Mouse (Mus musculus) heart, adult 9 months (tissue): ENCODE measurements around the gene Epc2.
"Not testable (repeated sequence)": the region's sequence is repeated elsewhere in the genome, so short reads cannot be mapped to it uniquely, and the experiment has no call there.

ENCODE experiments used
- DNase-seq, 2 experiments: peaks; one replicate each; pipeline ENCODE4 v3.0.0; 2022; ENCODE audit warnings: low spot score in 2 of 2

Gene Epc2

DNA sequence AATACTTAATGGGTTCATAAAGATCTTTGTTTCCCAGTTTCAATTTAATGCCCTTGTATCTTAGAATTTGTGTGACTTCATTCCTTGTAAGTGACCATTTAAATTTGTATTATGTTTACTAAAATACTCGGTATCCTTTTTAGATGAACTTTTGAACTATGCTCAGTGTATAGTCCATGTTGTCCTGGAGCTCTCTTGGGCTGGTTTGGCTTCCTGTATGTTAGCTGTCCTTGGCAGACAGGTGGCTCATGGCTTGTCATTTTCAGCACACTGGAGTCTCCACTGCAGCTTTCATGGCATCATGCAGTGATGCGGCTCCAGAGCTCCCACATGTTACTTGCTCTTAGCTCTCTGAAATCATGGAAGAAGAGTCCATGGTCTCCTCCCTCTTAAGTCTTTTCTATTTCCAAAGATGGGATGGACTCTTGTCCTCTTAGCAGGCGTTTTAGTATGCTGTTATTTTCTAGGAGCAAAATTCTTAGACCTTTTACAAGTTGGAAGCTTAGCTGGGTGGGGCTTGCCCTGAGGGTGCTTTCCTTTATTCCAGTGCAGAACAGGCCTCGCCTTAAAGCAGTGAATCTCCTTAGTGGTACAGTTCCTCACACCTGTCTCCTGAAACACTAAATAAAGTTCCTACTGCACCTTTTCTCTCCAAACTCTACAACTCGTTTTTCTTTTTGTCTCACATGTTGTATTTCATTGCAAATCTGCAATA lies 20.5 kb downstream of the Epc2 start:
- no peak for DNase-seq

- no peak for DNase-seq
Measured at GRCm38 (mm10) chr2:49472443-49472842, 21.2 kb downstream of the Epc2 start.

DNA sequence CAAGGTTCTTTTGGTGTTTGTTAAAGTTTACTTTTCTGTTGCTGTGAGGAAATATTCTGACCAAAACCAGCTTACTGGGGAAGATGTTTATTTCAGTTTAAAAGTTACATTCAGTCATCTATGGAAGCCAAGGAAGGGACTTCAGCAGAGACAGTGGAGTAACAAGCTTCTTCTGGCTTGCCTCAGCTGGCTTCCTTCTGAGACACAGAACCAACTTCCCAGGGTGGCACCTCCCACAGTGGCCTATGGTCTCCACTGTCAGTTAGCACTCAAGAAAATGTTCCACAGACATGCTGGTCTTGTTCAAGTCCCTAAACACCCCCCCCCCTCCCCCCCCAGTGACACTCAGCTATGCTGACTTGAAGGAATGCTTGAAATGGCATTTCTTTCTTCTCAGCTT lies 30.9 kb downstream of the Epc2 start:
- no peak for DNase-seq

DNA sequence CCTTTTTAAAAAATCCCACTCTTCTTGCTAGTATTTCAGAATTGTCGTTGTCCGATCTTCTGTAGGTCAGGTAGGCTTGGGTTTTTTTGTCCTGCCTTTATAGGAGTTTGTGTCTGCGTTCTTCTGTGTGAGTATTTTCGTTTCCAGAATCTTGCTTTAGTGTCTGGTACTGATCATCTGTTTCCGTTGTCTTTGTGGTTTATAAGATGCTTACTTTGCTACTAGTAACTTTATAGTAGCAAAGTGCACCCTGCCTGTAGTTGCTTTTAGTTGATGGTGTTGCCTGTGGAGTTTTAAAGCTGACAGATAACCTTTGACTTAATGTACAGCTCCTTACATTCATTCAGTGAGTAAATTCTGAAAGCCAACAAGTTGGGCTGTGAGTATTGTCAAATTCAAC lies 32.1 kb downstream of the Epc2 start:
- no peak for DNase-seq

- DNase-seq = no peak
Measured at GRCm38 (mm10) chr2:49501435-49501834, 50.1 kb downstream of the Epc2 start.

GRCm38 (mm10) chr2:49503596-49503995 lies 52.3 kb downstream of the Epc2 start:
- peak in 1 of 2 experiments; percentile 8 for DNase-seq

DNA sequence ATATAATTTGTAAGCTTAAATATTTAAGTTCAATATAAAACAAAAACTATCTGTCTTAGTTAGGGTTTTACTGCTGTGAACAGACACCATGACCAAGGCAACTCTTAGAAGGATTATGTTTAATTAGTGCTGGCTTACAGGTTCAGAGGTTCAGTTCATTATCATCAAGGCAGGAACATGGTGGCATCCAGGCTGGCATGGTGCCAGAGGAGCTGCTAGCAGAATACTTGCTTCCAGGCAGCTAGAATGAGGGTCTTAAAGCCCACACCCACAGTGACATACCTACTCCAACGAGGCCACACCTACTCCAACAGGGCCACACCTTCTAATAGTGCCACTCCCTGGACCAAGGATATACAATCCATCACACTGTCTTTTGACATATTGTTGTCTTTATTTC lies 53.9 kb downstream of the Epc2 start:
- DNase-seq = not testable (repeated sequence)

- DNase-seq = no peak
Measured at GRCm38 (mm10) chr2:49510832-49511231, 59.5 kb downstream of the Epc2 start.

DNA sequence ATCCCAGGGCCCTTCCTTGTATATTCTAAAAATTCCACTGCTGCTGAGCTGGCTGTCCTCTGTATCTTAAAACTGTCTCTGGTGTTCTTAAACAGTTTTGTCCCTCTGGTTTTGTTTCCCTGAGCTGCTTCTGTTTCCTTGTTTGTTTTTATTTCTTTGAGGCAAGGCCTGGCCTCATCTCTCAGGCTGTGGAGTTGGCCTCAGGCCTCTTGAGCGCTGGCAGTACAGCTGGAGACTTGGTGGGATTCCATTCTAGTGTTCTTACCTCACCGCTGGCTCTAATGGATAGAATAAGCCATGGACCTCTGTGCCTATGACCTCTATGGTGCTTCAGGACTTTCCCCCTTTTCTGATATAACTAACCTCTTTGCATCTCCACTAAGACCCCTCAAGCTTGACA lies 64.7 kb downstream of the Epc2 start:
- DNase-seq = peak; percentile 20 to 48

DNA sequence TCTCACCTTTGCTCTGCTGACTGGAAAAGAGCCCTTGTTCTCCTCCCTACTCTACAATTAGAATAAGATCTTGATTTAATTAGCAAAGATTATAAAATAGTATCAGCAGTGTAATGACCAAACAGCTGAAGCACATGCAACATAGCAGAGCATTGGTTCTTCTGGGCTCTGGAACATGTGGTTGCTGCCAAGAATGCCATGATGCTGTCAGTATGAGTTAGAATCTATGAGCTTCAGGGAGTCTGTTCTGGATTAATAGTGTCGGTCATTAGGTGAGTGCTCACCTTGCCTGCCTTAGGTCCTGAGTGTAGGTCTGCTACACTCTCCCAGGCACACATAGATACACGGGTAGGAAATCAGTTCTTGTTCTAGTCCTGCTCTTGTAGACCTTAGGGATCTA lies 69.1 kb downstream of the Epc2 start:
- no peak for DNase-seq

- DNase-seq = no peak
Measured at GRCm38 (mm10) chr2:49520989-49521388, 69.7 kb downstream of the Epc2 start.

GRCm38 (mm10) chr2:49521564-49521963 lies 70.3 kb downstream of the Epc2 start:
- no peak for DNase-seq

GRCm38 (mm10) chr2:49522578-49522977 lies 71.3 kb downstream of the Epc2 start:
- no peak for DNase-seq

GRCm38 (mm10) chr2:49537147-49537546 lies 85.9 kb downstream of the Epc2 start:
- no peak for DNase-seq

- DNase-seq = no peak
Measured at GRCm38 (mm10) chr2:49538056-49538455, 86.8 kb downstream of the Epc2 start.

- no peak for DNase-seq
Measured at GRCm38 (mm10) chr2:49539745-49540144, 88.5 kb downstream of the Epc2 start.

DNA sequence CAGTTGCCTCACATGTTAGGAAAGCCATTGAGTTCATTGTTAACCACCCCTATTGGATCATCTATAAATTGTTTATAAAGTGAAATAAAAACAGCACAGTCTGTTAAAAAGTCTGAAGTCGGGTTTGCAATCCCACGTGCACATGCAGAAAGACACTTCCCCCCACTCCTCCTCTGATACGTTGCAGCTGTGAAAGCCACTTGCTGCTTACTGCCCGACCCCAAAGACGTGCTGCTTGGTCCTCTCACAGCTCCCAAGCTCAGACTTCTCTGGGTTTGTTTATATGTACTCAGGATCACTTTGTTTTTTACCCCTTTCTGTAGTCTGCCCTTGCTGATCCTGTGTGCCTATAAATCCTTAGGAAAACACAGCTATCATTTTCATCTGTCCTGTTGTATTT lies 96.5 kb downstream of the Epc2 start:
- no peak for DNase-seq

DNA sequence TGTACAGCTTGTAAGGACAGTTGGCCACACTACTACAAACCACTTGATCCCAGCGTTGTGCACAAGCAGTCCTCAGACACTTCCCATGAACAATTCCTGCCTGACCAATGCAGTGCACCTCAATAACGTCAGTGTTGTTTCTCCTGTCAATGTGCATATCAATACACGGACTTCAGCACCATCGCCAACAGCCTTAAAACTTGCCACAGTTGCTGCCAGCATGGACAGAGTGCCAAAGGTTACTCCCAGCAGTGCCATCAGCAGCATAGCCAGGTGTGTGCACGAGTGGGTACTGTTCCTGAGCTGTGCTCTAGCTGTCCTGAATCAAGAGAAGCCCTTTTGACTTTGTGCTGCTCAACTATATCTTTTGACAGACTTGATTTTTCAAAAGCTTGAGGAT lies 97.2 kb downstream of the Epc2 start:
- no peak for DNase-seq

DNA sequence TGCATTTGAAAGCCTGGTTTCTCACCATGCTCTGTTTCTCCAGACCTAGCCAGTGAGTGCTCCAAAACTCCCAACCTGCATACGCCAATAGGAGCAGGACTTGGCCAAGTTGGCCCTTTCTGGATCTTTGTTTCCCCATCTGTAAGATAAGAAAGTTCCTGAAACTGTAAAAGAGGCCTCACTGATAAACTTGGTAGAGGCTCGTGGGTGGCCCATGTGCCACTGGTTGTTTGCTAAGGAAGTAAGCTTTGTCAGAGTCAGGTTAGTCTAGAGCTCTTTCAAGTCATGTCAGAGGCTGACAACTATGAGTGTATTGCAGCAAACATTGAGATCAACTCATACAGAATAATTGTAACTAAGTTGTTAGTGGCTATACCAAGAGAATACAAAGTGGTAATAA lies 101.8 kb downstream of the Epc2 start:
- no peak for DNase-seq

DNA sequence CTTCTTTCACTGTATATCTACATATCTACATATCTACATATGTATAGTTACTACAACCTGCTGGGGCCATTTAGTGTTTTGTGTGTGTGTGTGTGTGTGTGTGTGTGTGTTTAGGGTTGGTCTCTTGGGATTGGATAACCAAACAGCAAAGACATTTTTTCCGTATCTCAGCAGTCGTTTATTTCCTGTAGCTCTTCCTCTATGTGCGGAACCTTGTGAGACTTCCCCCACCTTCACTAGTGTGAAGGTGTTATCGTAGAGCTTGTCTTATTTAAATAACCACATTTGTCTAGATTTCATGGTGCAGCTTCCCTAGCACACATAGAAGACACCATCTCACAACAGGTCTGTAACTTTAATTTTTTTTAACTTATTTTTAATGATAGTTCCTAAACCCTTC lies 106.1 kb downstream of the Epc2 start:
- no peak for DNase-seq

DNA sequence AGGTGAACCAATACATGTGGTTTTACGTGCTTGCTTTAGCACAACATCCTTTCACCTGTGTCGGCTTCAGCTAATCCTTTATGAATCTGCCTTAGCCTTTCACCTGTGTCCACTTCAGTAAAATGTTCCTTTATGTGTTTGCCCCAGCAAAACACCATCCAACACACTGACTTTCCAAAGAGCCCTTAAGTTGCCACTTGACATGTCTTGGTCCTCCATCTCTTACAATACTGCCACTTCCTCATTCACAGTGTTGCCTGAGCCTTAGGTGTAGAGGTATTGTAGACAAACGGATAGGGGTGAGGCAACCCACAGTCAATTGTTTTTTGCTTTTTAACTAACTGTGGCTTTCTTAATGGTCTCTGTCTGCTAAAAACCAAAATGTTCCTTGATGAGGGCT lies 107.1 kb downstream of the Epc2 start:
- DNase-seq = no peak

GRCm38 (mm10) chr2:49562688-49563350 lies 111.5 kb downstream of the Epc2 start:
- DNase-seq = no peak
